Mouse (Mus musculus): ENCODE measurements around the gene Vmn1r158.
"Not testable (repeated sequence)": the region's sequence is repeated elsewhere in the genome, so short reads cannot be mapped to it uniquely, and the experiment has no call there.

Gene Vmn1r158

GRCm38 (mm10) chr7:22790682-22791081 is at the start of gene Vmn1r158:
Gene Vmn1r158 (minus strand): TSS chr7:22790782.
- not testable (repeated sequence) for DNase-seq (ENCODE audit: low read depth, low spot score)

GRCm38 (mm10) chr7:22775981-22776380 is 14.6 kb downstream of the Vmn1r158 start:
- not testable (repeated sequence) for DNase-seq (ENCODE audit: low read depth, low spot score)

DNA sequence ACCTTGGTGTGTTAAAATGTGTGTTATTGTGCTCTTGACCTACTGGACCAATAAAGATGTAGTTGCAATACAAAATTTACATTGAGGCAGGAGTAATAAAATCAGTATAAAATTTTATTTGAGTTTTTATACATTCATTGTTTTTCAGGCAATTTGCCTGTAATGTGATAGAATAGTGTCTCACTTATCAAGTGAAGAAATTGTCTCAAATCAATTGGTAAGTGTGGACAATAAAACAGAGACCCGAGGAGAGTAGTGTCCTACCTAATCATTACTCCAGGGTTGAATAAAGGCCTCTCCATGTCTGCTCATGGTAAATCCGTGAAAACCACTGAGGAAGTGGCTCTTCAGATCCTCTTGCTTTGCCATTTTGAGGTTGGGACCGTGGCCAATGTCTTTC is 29.2 kb downstream of the Vmn1r158 start, which contains the start of gene Vmn1r157:
Gene Vmn1r157, plus strand, starts transcription at position 301 of the 400 bp plus-strand sequence.
- not testable (repeated sequence) for DNase-seq (ENCODE audit: low read depth, low spot score)
